Mouse (Mus musculus): ENCODE data around the gene Gm42957. TPM values are rescaled to one million over a fixed set of nuclear protein-coding genes. Genes with fewer than 3 reads are reported as not detected.
"Not testable (repeated sequence)": the region's sequence is repeated elsewhere in the genome, so short reads cannot be mapped to it uniquely, and the experiment has no call there.

Gm42957 gene
- polyA plus RNA-seq, 1 experiment, result 0.04 TPM

- peaks cover 6% of the 10 kb centered on the region for H3K36me3 ChIP-seq (ENCODE audit: control insufficient read depth, insufficient read depth)
- H3ac ChIP-seq (ENCODE audit: control insufficient read depth, insufficient read length), result peak overlapping the region; percentile 80
- H3K27me3 ChIP-seq (ENCODE audit: control insufficient read depth, insufficient read depth, insufficient read length), result no peaks in the 10 kb centered on the region
- peak overlapping the region; percentile 48 for H3K4me3 ChIP-seq
- peaks cover 46% of the 10 kb centered on the region for H3K79me2 ChIP-seq (ENCODE audit: control insufficient read depth, insufficient read depth)
- peak; percentile 48 for TF ChIP-seq POLR2AphosphoS2 (IDR thresholded peaks at IDR 0.05; ENCODE audit: insufficient read length, low read depth)
- TF ChIP-seq REST (IDR thresholded peaks at IDR 0.05; ENCODE audit: insufficient read depth, insufficient read length), result no peak
- TF ChIP-seq CEBPB (IDR thresholded peaks at IDR 0.05; ENCODE audit: insufficient read depth, poor library complexity, severe bottlenecking), result no peak
- peak; percentile 96 for TF ChIP-seq SRF (IDR thresholded peaks at IDR 0.05; ENCODE audit: control insufficient read depth, insufficient read length, low read depth)
- TF ChIP-seq POLR2A (IDR thresholded peaks at IDR 0.05; ENCODE audit: insufficient read length, low read depth), result peak; percentile 44
- no peak for TF ChIP-seq TCF3 (IDR thresholded peaks at IDR 0.05; ENCODE audit: insufficient read length, low read depth)
- no peak for TF ChIP-seq TCF12 (IDR thresholded peaks at IDR 0.05; ENCODE audit: insufficient read depth, poor library complexity, severe bottlenecking)
- TF ChIP-seq MYOD1 (IDR thresholded peaks at IDR 0.05; ENCODE audit: control insufficient read depth in 1 of 3, insufficient read length in 2 of 3, low read depth in 2 of 3), result no peak
- no peak for TF ChIP-seq USF1 (IDR thresholded peaks at IDR 0.05; ENCODE audit: low read depth)
- peak overlapping the region; percentile 98 for H3K4me2 ChIP-seq (ENCODE audit: low read depth)
Measured at GRCm38 (mm10) chr3:96601251-96601787, 34.0 kb upstream of the Gm42957 start.

GRCm38 (mm10) chr3:96601941-96602703 is 33.2 kb upstream of the Gm42957 start:
- TF ChIP-seq TCF12 (IDR thresholded peaks at IDR 0.05; ENCODE audit: insufficient read depth, poor library complexity, severe bottlenecking) (no peak), REST (IDR thresholded peaks at IDR 0.05; ENCODE audit: insufficient read depth, insufficient read length) (no peak), MYOG (IDR thresholded peaks at IDR 0.05; ENCODE audit: control insufficient read depth in 1 of 3, insufficient read depth in 1 of 3, insufficient read length in 2 of 3, low read depth in 2 of 3) (no peak), POLR2AphosphoS2 (IDR thresholded peaks at IDR 0.05; ENCODE audit: insufficient read length, low read depth) (no peak), SRF (IDR thresholded peaks at IDR 0.05; ENCODE audit: control insufficient read depth, insufficient read length, low read depth) (no peak), MAX (IDR thresholded peaks at IDR 0.05; ENCODE audit: low read depth) (no peak), E2F4 (IDR thresholded peaks at IDR 0.05; ENCODE audit: insufficient read depth) (no peak), USF1 (IDR thresholded peaks at IDR 0.05; ENCODE audit: low read depth) (no peak), MYOD1 (IDR thresholded peaks at IDR 0.05; ENCODE audit: control insufficient read depth in 1 of 3, insufficient read length in 2 of 3, low read depth in 2 of 3) (no peak), CEBPB (IDR thresholded peaks at IDR 0.05; ENCODE audit: insufficient read depth, poor library complexity, severe bottlenecking) (no peak), POLR2A (IDR thresholded peaks at IDR 0.05; ENCODE audit: insufficient read length, low read depth) (no peak), TCF3 (IDR thresholded peaks at IDR 0.05; ENCODE audit: insufficient read length, low read depth) (no peak)
- H3K79me2 ChIP-seq (ENCODE audit: control insufficient read depth, insufficient read depth), result peaks cover 54% of the 10 kb centered on the region
- peak overlapping the region; percentile 48 for H3K4me3 ChIP-seq
- no peaks in the 10 kb centered on the region for H3K27me3 ChIP-seq (ENCODE audit: control insufficient read depth, insufficient read depth, insufficient read length)
- peak overlapping the region; percentile 80 for H3ac ChIP-seq (ENCODE audit: control insufficient read depth, insufficient read length)
- peak overlapping the region; percentile 98 for H3K4me2 ChIP-seq (ENCODE audit: low read depth)
- peaks cover 10% of the 10 kb centered on the region for H3K36me3 ChIP-seq (ENCODE audit: control insufficient read depth, insufficient read depth)

GRCm38 (mm10) chr3:96602704-96603084 is 32.6 kb upstream of the Gm42957 start:
- peaks cover 56% of the 10 kb centered on the region for H3K79me2 ChIP-seq (ENCODE audit: control insufficient read depth, insufficient read depth)
- TF ChIP-seq POLR2A (IDR thresholded peaks at IDR 0.05; ENCODE audit: insufficient read length, low read depth) (no peak), REST (IDR thresholded peaks at IDR 0.05; ENCODE audit: insufficient read depth, insufficient read length) (no peak), SRF (IDR thresholded peaks at IDR 0.05; ENCODE audit: control insufficient read depth, insufficient read length, low read depth) (no peak), CEBPB (IDR thresholded peaks at IDR 0.05; ENCODE audit: insufficient read depth, poor library complexity, severe bottlenecking) (no peak), MYOD1 (IDR thresholded peaks at IDR 0.05; ENCODE audit: control insufficient read depth in 1 of 3, insufficient read length in 2 of 3, low read depth in 2 of 3) (no peak), E2F4 (IDR thresholded peaks at IDR 0.05; ENCODE audit: insufficient read depth) (no peak), MAX (IDR thresholded peaks at IDR 0.05; ENCODE audit: low read depth) (no peak), TCF3 (IDR thresholded peaks at IDR 0.05; ENCODE audit: insufficient read length, low read depth) (no peak), TCF12 (IDR thresholded peaks at IDR 0.05; ENCODE audit: insufficient read depth, poor library complexity, severe bottlenecking) (no peak), USF1 (IDR thresholded peaks at IDR 0.05; ENCODE audit: low read depth) (no peak), MYOG (IDR thresholded peaks at IDR 0.05; ENCODE audit: control insufficient read depth in 1 of 3, insufficient read depth in 1 of 3, insufficient read length in 2 of 3, low read depth in 2 of 3) (no peak), POLR2AphosphoS2 (IDR thresholded peaks at IDR 0.05; ENCODE audit: insufficient read length, low read depth) (no peak)
- H3ac ChIP-seq (ENCODE audit: control insufficient read depth, insufficient read length), result no peak overlapping the region
- H3K4me2 ChIP-seq (ENCODE audit: low read depth), result peak overlapping the region; percentile 98
- H3K36me3 ChIP-seq (ENCODE audit: control insufficient read depth, insufficient read depth), result peaks cover 16% of the 10 kb centered on the region
- H3K27me3 ChIP-seq (ENCODE audit: control insufficient read depth, insufficient read depth, insufficient read length), result no peaks in the 10 kb centered on the region
- H3K4me3 ChIP-seq, result peak overlapping the region; percentile 48

GRCm38 (mm10) chr3:96603311-96603710 is 32.0 kb upstream of the Gm42957 start:
- H3K79me2 ChIP-seq (ENCODE audit: control insufficient read depth, insufficient read depth), result peaks cover 61% of the 10 kb centered on the region

GRCm38 (mm10) chr3:96606007-96606406 is 29.3 kb upstream of the Gm42957 start:
- H3K27me3 ChIP-seq (ENCODE audit: control insufficient read depth, insufficient read depth, insufficient read length); H3ac ChIP-seq (ENCODE audit: control insufficient read depth, insufficient read length); H3K4me3 ChIP-seq; H3K4me2 ChIP-seq (ENCODE audit: low read depth): not testable (repeated sequence)
- Histone ChIP-seq H3K36me3 (ENCODE audit: control insufficient read depth, insufficient read depth) (peaks cover 17% of the 10 kb centered on the region), H3K79me2 (ENCODE audit: control insufficient read depth, insufficient read depth) (peaks cover 77% of the 10 kb centered on the region)

More at GRCm38 (mm10) chr3:96603311-96603710, 32.0 kb upstream of the Gm42957 start:
- H3ac ChIP-seq (ENCODE audit: control insufficient read depth, insufficient read length), result no peak overlapping the region
- H3K4me2 ChIP-seq (ENCODE audit: low read depth), result peak overlapping the region; percentile 98
- peaks cover 17% of the 10 kb centered on the region for H3K36me3 ChIP-seq (ENCODE audit: control insufficient read depth, insufficient read depth)
- no peak overlapping the region for H3K4me3 ChIP-seq
- H3K27me3 ChIP-seq (ENCODE audit: control insufficient read depth, insufficient read depth, insufficient read length), result no peaks in the 10 kb centered on the region
- TF ChIP-seq CEBPB (IDR thresholded peaks at IDR 0.05; ENCODE audit: insufficient read depth, poor library complexity, severe bottlenecking) (no peak), E2F4 (IDR thresholded peaks at IDR 0.05; ENCODE audit: insufficient read depth) (no peak), MAX (IDR thresholded peaks at IDR 0.05; ENCODE audit: low read depth) (no peak), POLR2AphosphoS2 (IDR thresholded peaks at IDR 0.05; ENCODE audit: insufficient read length, low read depth) (no peak), MYOD1 (IDR thresholded peaks at IDR 0.05; ENCODE audit: control insufficient read depth in 1 of 3, insufficient read length in 2 of 3, low read depth in 2 of 3) (no peak), TCF12 (IDR thresholded peaks at IDR 0.05; ENCODE audit: insufficient read depth, poor library complexity, severe bottlenecking) (no peak)
